In the genomic region with DNA sequence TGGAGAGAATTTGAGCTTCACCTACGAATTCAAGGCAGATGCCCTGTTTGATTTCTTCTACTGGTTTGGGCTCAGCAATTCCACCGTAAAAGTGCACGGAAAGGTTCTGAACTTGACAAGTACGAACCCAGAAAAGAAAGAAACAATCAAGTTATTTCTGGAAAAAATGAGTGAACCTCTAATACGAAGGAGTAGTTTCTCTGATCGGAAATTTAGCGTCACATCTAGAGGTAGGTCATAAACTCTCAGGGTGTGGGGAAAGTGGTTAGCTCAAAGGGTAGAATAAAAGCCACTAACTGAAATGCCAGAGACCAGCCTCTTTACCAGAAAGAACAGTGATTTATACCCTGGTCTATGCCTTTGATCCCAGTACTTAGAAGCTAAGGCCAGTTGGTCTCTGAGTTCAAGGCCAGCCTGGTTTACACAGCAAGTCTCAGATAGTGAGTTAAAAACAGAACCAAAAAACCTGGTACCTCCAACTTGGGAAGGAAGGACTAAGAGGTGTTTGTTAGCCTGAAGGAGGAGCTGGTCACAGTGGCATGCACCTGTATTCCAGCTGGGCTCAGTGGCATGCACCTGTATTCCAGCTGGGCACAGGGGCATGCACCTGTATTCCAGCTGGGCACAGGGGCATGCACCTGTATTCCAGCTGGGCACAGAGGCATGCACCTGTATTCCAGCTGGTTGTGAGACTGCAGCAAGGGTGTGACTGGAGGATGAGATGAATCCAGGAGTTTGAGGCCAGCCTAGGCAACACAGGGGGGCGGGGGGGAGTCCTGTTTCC, we compare ENCODE assay signal across 14 mouse cellular contexts. TPM values are rescaled to one million over a fixed set of nuclear protein-coding genes. Genes with fewer than 3 reads are reported as not detected.
DNase-seq lines count a peak whose midpoint lies in the region; ATAC-seq and TF ChIP-seq lines count a peak whose summit lies in the region.
"Had no signal": no experiment of that assay in that cellular context is flagged by ENCODE, and none has a peak within 500 bp of the region (broad histone marks: within the 10 kb centered on the region; RNA-seq: fewer than 3 reads in every experiment).

No protein-coding gene starts in this region.

- intact Hi-C loops in left cerebral cortex, adult 2 months (cut with DNase I), result no loop called here

- no peak for ATAC-seq in megakaryocyte, adult 5-6 weeks (ENCODE audit: poor library complexity, severe bottlenecking)

- H3K36me3 ChIP-seq in megakaryocyte, embryonic 14.5 days (replicated peaks; ENCODE audit: low read length), result no peaks in the 10 kb centered on the region
- H3K36me3 ChIP-seq: G1E had no signal

- DNase-seq in induced T-regulatory cell, adult 2 months (ENCODE audit: low read depth), result peak; percentile 77
- DNase-seq in thymus, postnatal 0 days (ENCODE audit: low spot score), result peak; percentile 48
- no peak for DNase-seq in left cerebral cortex, adult 2 months (ENCODE audit: extremely low spot score in 1 of 2, low spot score in 2 of 2)
- DNase-seq in kidney, postnatal 36 days, result no peak
- DNase-seq: kidney, adult 11 months; right cerebral cortex, postnatal 4 days had no signal

- TF ChIP-seq CTCF in bone marrow, adult 2 months (IDR thresholded peaks at IDR 0.05; ENCODE audit: control insufficient read depth, insufficient read depth, low read length), result no peak
- no peak for TF ChIP-seq CTCF in left cerebral cortex, adult 2 months (IDR thresholded peaks at IDR 0.05)

- peaks cover 34% of the 10 kb centered on the region for H3K4me1 ChIP-seq in megakaryocyte, embryonic 14.5 days
- H3K4me1 ChIP-seq in bone marrow, adult 2 months (ENCODE audit: control insufficient read depth, insufficient read depth, low read length), result peaks cover 2% of the 10 kb centered on the region; the same call in 1 of the 2 replicates

- no peaks in the 10 kb centered on the region for H3K27me3 ChIP-seq in megakaryocyte, embryonic 14.5 days (replicated peaks)

- H3K27ac ChIP-seq in bone marrow, adult 2 months (ENCODE audit: control insufficient read depth, insufficient read depth, low read depth, low read length, poor library complexity), result peak overlapping the region; percentile 29; the same call in 1 of the 2 replicates
- no peak overlapping the region for H3K27ac ChIP-seq in left cerebral cortex, adult 2 months

- WGBS in bone marrow, adult 2 months, result 73% methylated on average over 8 of the region's 8 CpGs

- H3K4me3 ChIP-seq in megakaryocyte, embryonic 14.5 days (replicated peaks), result peak overlapping the region; percentile 60
- no peak overlapping the region for H3K4me3 ChIP-seq in bone marrow, adult 2 months (replicated peaks; ENCODE audit: control insufficient read depth, low read depth, low read length)
- H3K4me3 ChIP-seq in left cerebral cortex, adult 2 months, result no peak overlapping the region

- no peaks in the 10 kb centered on the region for H3K9me3 ChIP-seq in megakaryocyte, embryonic 14.5 days

- TF ChIP-seq POLR2A in bone marrow, adult 2 months (IDR thresholded peaks at IDR 0.05; ENCODE audit: borderline replicate concordance, control insufficient read depth, low read depth, low read length), result no peak

RNA-seq across cellular contexts. Expression of gene Tex26, which starts 12.0 kb away (rescaled TPM):
- not detected in 2 replicates for polyA plus RNA-seq in megakaryocyte, embryonic 14.5 days (2012; ENCODE audit: insufficient read depth, low replicate concordance)
- total RNA-seq in megakaryocyte, adult 5-6 weeks (2015), result not detected in 2 replicates
- not detected in 2 replicates for total RNA-seq in megakaryocyte, adult 5-6 weeks (2017)
- polyA plus RNA-seq in bone marrow, adult 2 months (2011; ENCODE audit: insufficient read depth, insufficient read length, low replicate concordance, missing spikeins), result not detected in 2 replicates
- polyA plus RNA-seq in thymus, postnatal 0 days (2015; fragmentation: Nextera tagmentation; extraction: Ambion mirVana), result 0.44 and 0.91 TPM in 2 replicates
- under 1 TPM in 1 of 2 experiments, not detected in 1; 0.77 TPM for total RNA-seq in left cerebral cortex, adult 2 months (2021)
- total RNA-seq: common myeloid progenitor, adult 5-6 weeks; gastrocnemius, adult 8-10 months; layer of hippocampus, adult 18-20 months; monocyte, adult 5-6 weeks had no signal
- polyA plus RNA-seq: G1E had no signal

RNA-seq across cellular contexts. Expression of gene Medag, which starts 15.9 kb away (rescaled TPM):
- not detected in 2 replicates for polyA plus RNA-seq in megakaryocyte, embryonic 14.5 days (2012; ENCODE audit: insufficient read depth, low replicate concordance)
- total RNA-seq in megakaryocyte, adult 5-6 weeks (2015), result not detected in 2 replicates
- total RNA-seq in megakaryocyte, adult 5-6 weeks (2017), result not detected in 2 replicates
- polyA plus RNA-seq in bone marrow, adult 2 months (2011; ENCODE audit: insufficient read depth, insufficient read length, low replicate concordance, missing spikeins), result 1.9 TPM in 1 of 2 replicates, not detected in the other
- 1.3 and 2.0 TPM in 2 replicates for polyA plus RNA-seq in thymus, postnatal 0 days (2015; fragmentation: Nextera tagmentation; extraction: Ambion mirVana)
- total RNA-seq in left cerebral cortex, adult 2 months (2021), result 10 to 100 TPM; 17.1 to 19.1 TPM
- total RNA-seq: common myeloid progenitor, adult 5-6 weeks; monocyte, adult 5-6 weeks had no signal
- polyA plus RNA-seq: G1E had no signal

Comparison
In these comparisons a context has a peak if more than half of its experiments do, and no peak if none do; other contexts are left out.
1. DNase-seq: peak in induced T-regulatory cell, adult 2 months (single experiment) and thymus, postnatal 0 days (single experiment); none in left cerebral cortex, adult 2 months (0 of 2) and kidney, postnatal 36 days (0 of 2).